24 mouse cellular contexts compared by ENCODE assay signal in genomic region chr2:121128865-121129620, GRCm38 (mm10). TPM values are rescaled to one million over a fixed set of nuclear protein-coding genes. Genes with fewer than 3 reads are reported as not detected.
DNase-seq lines count a peak whose midpoint lies in the region; ATAC-seq and TF ChIP-seq lines count a peak whose summit lies in the region.
"Had no signal": no experiment of that assay in that cellular context is flagged by ENCODE, and none has a peak within 500 bp of the region (broad histone marks: within the 10 kb centered on the region; RNA-seq: fewer than 3 reads in every experiment).

No protein-coding gene starts in this region.

- WGBS in lung, embryonic 15.5 days, result 49% methylated on average over 9 of the region's 9 CpGs
- WGBS in lung, adult 2 months, result 53% methylated on average over 9 of the region's 9 CpGs

- DNase-seq in adrenal gland, adult 8-10 months, result peak; percentile 29
- no peak for DNase-seq in adrenal gland, postnatal 4 days (ENCODE audit: low spot score in 2 of 2)
- DNase-seq in lung, adult 2 months, result no peak
- DNase-seq in R1 (ENCODE audit: low read depth, low spot score), result peak; percentile 21
- peak; percentile 57 for DNase-seq in adrenal gland, postnatal 14 days
- no peak for DNase-seq in ovary, postnatal 36 days (ENCODE audit: low spot score)
- DNase-seq: cerebellum, adult 2 months; cerebellum, postnatal 10 days; gastrocnemius, postnatal 36 days; heart, adult 18-20 months; heart, postnatal 14 days; kidney, adult 11 months had no signal

- H3K4me3 ChIP-seq in lung, embryonic 15.5 days, result no peak overlapping the region
- H3K4me3 ChIP-seq in lung, adult 2 months (replicated peaks; ENCODE audit: extremely low read depth, low read depth, low read length), result no peak overlapping the region
- H3K4me3 ChIP-seq: forebrain, embryonic 15.5 days; heart, embryonic 10.5 days; heart, embryonic 15.5 days; hindbrain, embryonic 13.5 days had no signal

- no peak for ATAC-seq in lung, embryonic 15.5 days (ENCODE audit: borderline replicate concordance, extremely low read depth, low FRiP score, low TSS enrichment)
- ATAC-seq: activated CD4-positive, CD25-positive, alpha-beta regulatory T cell, adult 4 months; forebrain, embryonic 15.5 days; hindbrain, postnatal 0 days had no signal

- H3K9me3 ChIP-seq in lung, embryonic 15.5 days, result no peaks in the 10 kb centered on the region
- H3K9me3 ChIP-seq: forebrain, embryonic 15.5 days; heart, embryonic 10.5 days; heart, embryonic 15.5 days; hindbrain, embryonic 13.5 days had no signal

- H3K36me3 ChIP-seq in lung, embryonic 15.5 days, result no peaks in the 10 kb centered on the region
- H3K36me3 ChIP-seq: forebrain, embryonic 15.5 days; heart, embryonic 10.5 days; heart, embryonic 15.5 days; hindbrain, embryonic 13.5 days had no signal

- no peak overlapping the region for H3K9ac ChIP-seq in lung, embryonic 15.5 days
- H3K9ac ChIP-seq: forebrain, embryonic 15.5 days; heart, embryonic 15.5 days; hindbrain, embryonic 13.5 days had no signal

- H3K27me3 ChIP-seq in lung, embryonic 15.5 days, result no peaks in the 10 kb centered on the region
- H3K27me3 ChIP-seq: forebrain, embryonic 15.5 days; heart, embryonic 15.5 days; hindbrain, embryonic 13.5 days had no signal

- peak overlapping the region; percentile 58; the same call in 1 of the 2 replicates for H3K27ac ChIP-seq in lung, embryonic 15.5 days
- H3K27ac ChIP-seq: forebrain, embryonic 15.5 days; heart, embryonic 10.5 days; heart, embryonic 15.5 days; hindbrain, embryonic 13.5 days; hindbrain, postnatal 0 days had no signal

- H3K4me2 ChIP-seq in lung, embryonic 15.5 days, result no peak overlapping the region
- H3K4me2 ChIP-seq: forebrain, embryonic 15.5 days; heart, embryonic 15.5 days; hindbrain, embryonic 13.5 days had no signal

- no peak for TF ChIP-seq CTCF in lung, adult 2 months (IDR thresholded peaks at IDR 0.05; ENCODE audit: insufficient read depth, low read length)

- TF ChIP-seq POLR2A in lung, adult 2 months (IDR thresholded peaks at IDR 0.05; ENCODE audit: borderline replicate concordance, extremely low read depth, low read depth, low read length), result no peak

- H3K4me1 ChIP-seq in lung, embryonic 15.5 days, result no peaks in the 10 kb centered on the region
- H3K4me1 ChIP-seq in lung, adult 2 months (ENCODE audit: control insufficient read depth, insufficient read depth, low read length), result no peaks in the 10 kb centered on the region; the same call in 1 of the 2 replicates
- H3K4me1 ChIP-seq: forebrain, embryonic 15.5 days; heart, embryonic 10.5 days; heart, embryonic 15.5 days; hindbrain, embryonic 13.5 days had no signal

RNA-seq across cellular contexts. Expression of gene Adal, which starts 11.2 kb away (rescaled TPM):
- total RNA-seq in adrenal gland, adult 8-10 months (2022), result 10 to 100 TPM; 20.0 to 26.3 (median 25.4) TPM
- total RNA-seq in adrenal gland, postnatal 4 days (2021), result 10 to 100 TPM; 17.5 to 17.9 TPM
- 18.6 and 22.3 TPM in 2 replicates for polyA plus RNA-seq in lung, embryonic 15.5 days (2015; fragmentation: Nextera tagmentation; extraction: Ambion mirVana)
- 3.4 and 4.5 TPM in 2 replicates for polyA plus RNA-seq in lung, adult 2 months (2012; rRNA removed)
- total RNA-seq in adrenal gland, postnatal 14 days (2021), result 17.1 and 20.1 TPM in 2 replicates

RNA-seq across cellular contexts. Expression of gene Lcmt2, which starts 11.4 kb away (rescaled TPM):
- total RNA-seq in adrenal gland, adult 8-10 months (2022), result 10 to 100 TPM in 3 of 4 experiments, 1 to 10 TPM in 1; 9.3 to 11.4 (median 11.2) TPM
- total RNA-seq in adrenal gland, postnatal 4 days (2021), result 1 to 10 TPM; 9.5 to 9.9 TPM
- polyA plus RNA-seq in lung, embryonic 15.5 days (2015; fragmentation: Nextera tagmentation; extraction: Ambion mirVana), result 24.7 and 26.1 TPM in 2 replicates
- polyA plus RNA-seq in lung, adult 2 months (2012; rRNA removed), result 8.7 and 9.1 TPM in 2 replicates
- total RNA-seq in adrenal gland, postnatal 14 days (2021), result 10.1 and 11.5 TPM in 2 replicates

RNA-seq across cellular contexts. Expression of gene Tgm7, which starts 19.4 kb away (rescaled TPM):
- total RNA-seq in adrenal gland, adult 8-10 months (2022), result under 1 TPM in 1 of 4 experiments, not detected in 3; 0.31 TPM
- total RNA-seq in adrenal gland, postnatal 4 days (2021), result under 1 TPM in 1 of 2 experiments, not detected in 1; 0.17 TPM
- polyA plus RNA-seq in lung, embryonic 15.5 days (2015; fragmentation: Nextera tagmentation; extraction: Ambion mirVana), result 0.06 TPM in 1 of 2 replicates, not detected in the other
- polyA plus RNA-seq in lung, adult 2 months (2012; rRNA removed), result not detected in 2 replicates
- not detected in 2 replicates for total RNA-seq in adrenal gland, postnatal 14 days (2021)
- total RNA-seq: ES-E14; gastrocnemius, adult 8-10 months; gastrocnemius, postnatal 36 days; heart, adult 18-20 months; heart, postnatal 14 days; hematopoietic stem cell, adult 5-6 weeks; hindbrain, postnatal 0 days had no signal
- polyA plus RNA-seq: embryonic facial prominence, embryonic 11.5 days; forebrain, embryonic 11.5 days; forebrain, embryonic 15.5 days; heart, embryonic 10.5 days; heart, embryonic 15.5 days; hindbrain, embryonic 13.5 days; hindbrain, postnatal 0 days had no signal

RNA-seq across cellular contexts. Expression of gene Tubgcp4, which starts 41.4 kb away (rescaled TPM):
- 10 to 100 TPM; 43.8 to 53.2 (median 44.6) TPM for total RNA-seq in adrenal gland, adult 8-10 months (2022)
- total RNA-seq in adrenal gland, postnatal 4 days (2021), result 10 to 100 TPM; 38.6 to 47.7 TPM
- 52.6 and 53.3 TPM in 2 replicates for polyA plus RNA-seq in lung, embryonic 15.5 days (2015; fragmentation: Nextera tagmentation; extraction: Ambion mirVana)
- polyA plus RNA-seq in lung, adult 2 months (2012; rRNA removed), result 18.9 and 26.5 TPM in 2 replicates
- 31.3 and 34.7 TPM in 2 replicates for total RNA-seq in adrenal gland, postnatal 14 days (2021)

RNA-seq across cellular contexts. Expression of gene Zscan29, which starts 41.9 kb away (rescaled TPM):
- 10 to 100 TPM; 16.8 to 19.6 (median 18.6) TPM for total RNA-seq in adrenal gland, adult 8-10 months (2022)
- total RNA-seq in adrenal gland, postnatal 4 days (2021), result 10 to 100 TPM; 18.5 to 20.0 TPM
- polyA plus RNA-seq in lung, embryonic 15.5 days (2015; fragmentation: Nextera tagmentation; extraction: Ambion mirVana), result 8.3 and 9.7 TPM in 2 replicates
- 3.6 and 4.7 TPM in 2 replicates for polyA plus RNA-seq in lung, adult 2 months (2012; rRNA removed)
- 15.7 and 17.5 TPM in 2 replicates for total RNA-seq in adrenal gland, postnatal 14 days (2021)

Comparison
In these comparisons a context has a peak if more than half of its experiments do, and no peak if none do; other contexts are left out.
1. DNase-seq: peak in adrenal gland, adult 8-10 months (single experiment), R1 (single experiment) and adrenal gland, postnatal 14 days (single experiment); none in adrenal gland, postnatal 4 days (0 of 2), lung, adult 2 months (single experiment) and ovary, postnatal 36 days (single experiment).